Mouse (Mus musculus): ENCODE measurements around the gene Catsperg2.

DNA sequence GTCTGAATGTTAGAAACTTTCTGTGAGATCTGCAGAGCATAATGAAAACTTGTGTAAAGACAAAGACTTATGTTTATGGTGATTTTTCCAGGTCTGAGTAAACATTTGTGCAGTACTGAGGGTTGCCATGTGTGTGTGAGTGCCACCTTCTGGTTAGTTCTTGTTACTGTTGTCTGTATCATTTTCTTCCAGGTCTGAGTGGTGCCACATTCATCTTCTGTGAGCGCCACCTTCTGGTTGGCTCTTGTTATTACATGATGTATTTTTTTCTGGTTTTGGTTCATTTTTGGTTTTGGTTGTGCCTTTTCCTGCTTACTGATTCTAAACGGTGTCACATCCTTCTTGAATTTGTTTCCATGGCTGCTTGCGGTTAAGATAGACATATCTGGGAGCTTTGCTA is 45.0 kb downstream of the Catsperg2 start:
- TF ChIP-seq POLR2A (IDR thresholded peaks at IDR 0.05; ENCODE audit: low read depth, low read length) (no peak), CTCF (IDR thresholded peaks at IDR 0.05; ENCODE audit: borderline replicate concordance, insufficient read depth, low read length) (no peak)
